ENCODE assay signal across 12 mouse cellular contexts in genomic region chr11:49260598-49261312, GRCm38 (mm10). TPM values are rescaled to one million over a fixed set of nuclear protein-coding genes. Genes with fewer than 3 reads are reported as not detected.
DNase-seq lines count a peak whose midpoint lies in the region; ATAC-seq and TF ChIP-seq lines count a peak whose summit lies in the region.
"Had no signal": no experiment of that assay in that cellular context is flagged by ENCODE, and none has a peak within 500 bp of the region (broad histone marks: within the 10 kb centered on the region; RNA-seq: fewer than 3 reads in every experiment).

No protein-coding gene starts in this region.

- peaks cover 13% of the 10 kb centered on the region for H3K4me1 ChIP-seq in heart, adult 2 months (ENCODE audit: control insufficient read depth, insufficient read depth, low read length)
- no peaks in the 10 kb centered on the region for H3K4me1 ChIP-seq in ES-Bruce4 (ENCODE audit: control insufficient read depth, insufficient read depth, low read length)
- H3K4me1 ChIP-seq in heart, embryonic 15.5 days (replicated peaks) = peaks cover 11% of the 10 kb centered on the region

- H3K9me3 ChIP-seq in ES-Bruce4 (replicated peaks; ENCODE audit: control insufficient read depth, insufficient read depth, low read length, poor library complexity, severe bottlenecking) = no peaks in the 10 kb centered on the region
- no peaks in the 10 kb centered on the region for H3K9me3 ChIP-seq in heart, embryonic 15.5 days (replicated peaks)

- ATAC-seq in heart, embryonic 15.5 days (replicated peaks; ENCODE audit: insufficient number of reproducible peaks, insufficient read depth, low FRiP score, low read depth) = peak; percentile 27; the same call in 1 of the 2 replicates
- ATAC-seq: CD4-positive, CD25-positive, alpha-beta regulatory T cell, adult 4 months had no signal

- DNase-seq in heart, adult 2 months = peak; percentile 73 to 81
- no peak for DNase-seq in heart, adult 8-10 months (ENCODE audit: low spot score)
- DNase-seq in kidney, postnatal 4 days = peak; percentile 53 to 70
- no peak for DNase-seq in left cerebral cortex, postnatal 14 days (ENCODE audit: low spot score in 2 of 2)
- no peak for DNase-seq in right cerebral cortex, postnatal 4 days
- DNase-seq in right cerebral cortex, postnatal 25 days = no peak
- DNase-seq: midbrain, embryonic 14.5 days had no signal

- H3K4me2 ChIP-seq in heart, embryonic 15.5 days = no peak overlapping the region

- 0 out of 2 replicates have a peak, but pooled peaks have one; percentile 26 for TF ChIP-seq EP300 in heart, adult 2 months (IDR thresholded peaks at IDR 0.05; ENCODE audit: insufficient read depth, low read depth, low read length)
- TF ChIP-seq EP300 in ES-Bruce4 (IDR thresholded peaks at IDR 0.05; ENCODE audit: insufficient read depth, low read depth, low read length) = no peak

- no peak overlapping the region for H3K4me3 ChIP-seq in heart, adult 2 months
- H3K4me3 ChIP-seq in ES-Bruce4 (ENCODE audit: low read depth, low read length) = peak overlapping the region; percentile 13
- no peak overlapping the region for H3K4me3 ChIP-seq in heart, embryonic 15.5 days

- intact Hi-C loops in heart, adult 2 months (cut with DNase I) = no loop called here
- intact Hi-C loops in left cerebral cortex, postnatal 14 days (cut with DNase I) = no loop called here

- peaks cover 4% of the 10 kb centered on the region for H3K79me2 ChIP-seq in heart, adult 2 months (replicated peaks; ENCODE audit: control insufficient read depth, insufficient read depth, low read length)

- H3K27ac ChIP-seq in heart, adult 2 months = peak overlapping the region; percentile 42
- no peak overlapping the region for H3K27ac ChIP-seq in ES-Bruce4 (ENCODE audit: insufficient read depth, low read length)
- H3K27ac ChIP-seq in heart, embryonic 15.5 days = peak overlapping the region; percentile 38; the same call in 1 of the 2 replicates

- peaks cover 25% of the 10 kb centered on the region for H3K36me3 ChIP-seq in heart, adult 2 months (ENCODE audit: control insufficient read depth, insufficient read depth, low read length)
- H3K36me3 ChIP-seq in ES-Bruce4 (ENCODE audit: control insufficient read depth, insufficient read depth, low read length, poor library complexity, severe bottlenecking) = no peaks in the 10 kb centered on the region
- peaks cover 40% of the 10 kb centered on the region; the same call in 1 of the 2 replicates for H3K36me3 ChIP-seq in heart, embryonic 15.5 days

- H3K27me3 ChIP-seq in heart, adult 2 months (ENCODE audit: control insufficient read depth, insufficient read depth, low read length) = no peaks in the 10 kb centered on the region
- H3K27me3 ChIP-seq in ES-Bruce4 (ENCODE audit: control insufficient read depth, insufficient read depth, low read length, poor library complexity, severe bottlenecking) = no peaks in the 10 kb centered on the region
- H3K27me3 ChIP-seq in heart, embryonic 15.5 days = no peaks in the 10 kb centered on the region

- WGBS in heart, adult 2 months = 57% methylated on average over 21 of the region's 21 CpGs
- 75% methylated on average over 21 of the region's 21 CpGs for WGBS in heart, embryonic 15.5 days

- TF ChIP-seq CTCF in heart, adult 2 months (IDR thresholded peaks at IDR 0.05) = no peak
- TF ChIP-seq CTCF in ES-Bruce4 (IDR thresholded peaks at IDR 0.05; ENCODE audit: low read depth, low read length) = no peak

- H3K9ac ChIP-seq in heart, adult 2 months (ENCODE audit: low read depth, low read length) = 0 out of 2 replicates have a peak overlapping the region, but pooled peaks have one; percentile 19
- H3K9ac ChIP-seq in ES-Bruce4 (ENCODE audit: low read depth, poor library complexity, severe bottlenecking) = no peak overlapping the region
- H3K9ac ChIP-seq in heart, embryonic 15.5 days = no peak overlapping the region

- TF ChIP-seq POLR2A in heart, adult 2 months (IDR thresholded peaks at IDR 0.05; ENCODE audit: insufficient read depth, low read depth, low read length) = no peak
- no peak for TF ChIP-seq POLR2A in ES-Bruce4 (IDR thresholded peaks at IDR 0.05; ENCODE audit: insufficient read depth, low read length)

RNA-seq across cellular contexts. Expression of gene Mgat1, which starts 16.8 kb away (rescaled TPM):
- 10 to 100 TPM; 59.2 to 72.3 TPM for total RNA-seq in heart, adult 2 months (2021)
- polyA plus RNA-seq in heart, adult 2 months (2012; rRNA removed) = 74.4 and 86.4 TPM in 2 replicates
- 10 to 100 TPM; 62.4 to 80.4 (median 68.8) TPM for total RNA-seq in heart, adult 8-10 months (2022)
- polyA plus RNA-seq in ES-Bruce4 (2011; ENCODE audit: insufficient read depth, insufficient read length, low read depth, missing spikeins) = 16.5 and 21.1 TPM in 2 replicates
- polyA plus RNA-seq in heart, embryonic 15.5 days (2015; fragmentation: Nextera tagmentation; extraction: Ambion mirVana) = 41.7 and 54.8 TPM in 2 replicates
- total RNA-seq in left cerebral cortex, postnatal 14 days (2021) = 10 to 100 TPM; 57.8 to 72.4 TPM

RNA-seq across cellular contexts. Expression of gene Olfr1393, which starts 17.3 kb away (rescaled TPM):
- total RNA-seq in heart, adult 2 months (2021) = under 1 TPM; 0.39 TPM
- 1.8 and 2.1 TPM in 2 replicates for polyA plus RNA-seq in heart, adult 2 months (2012; rRNA removed)
- total RNA-seq in heart, adult 8-10 months (2022) = under 1 TPM; 0.41 to 0.50 (median 0.43) TPM
- polyA plus RNA-seq in ES-Bruce4 (2011; ENCODE audit: insufficient read depth, insufficient read length, low read depth, missing spikeins) = not detected in 2 replicates
- polyA plus RNA-seq in heart, embryonic 15.5 days (2015; fragmentation: Nextera tagmentation; extraction: Ambion mirVana) = 0.09 TPM in 1 of 2 replicates, not detected in the other
- under 1 TPM in 1 of 2 experiments, not detected in 1; 0.13 TPM for total RNA-seq in left cerebral cortex, postnatal 14 days (2021)
- polyA plus RNA-seq: limb, embryonic 11.5 days had no signal

RNA-seq across cellular contexts. Expression of gene Olfr1392, which starts 24.3 kb away (rescaled TPM):
- not detected for total RNA-seq in heart, adult 2 months (2021)
- 0.08 TPM in 1 of 2 replicates, not detected in the other for polyA plus RNA-seq in heart, adult 2 months (2012; rRNA removed)
- total RNA-seq in heart, adult 8-10 months (2022) = not detected
- polyA plus RNA-seq in ES-Bruce4 (2011; ENCODE audit: insufficient read depth, insufficient read length, low read depth, missing spikeins) = not detected in 2 replicates
- polyA plus RNA-seq in heart, embryonic 15.5 days (2015; fragmentation: Nextera tagmentation; extraction: Ambion mirVana) = not detected in 2 replicates
- total RNA-seq in left cerebral cortex, postnatal 14 days (2021) = under 1 TPM in 1 of 2 experiments, not detected in 1; 0.19 TPM
- polyA plus RNA-seq: CD4-positive, CD25-positive, alpha-beta regulatory T cell, adult 4 months; limb, embryonic 11.5 days; midbrain, embryonic 14.5 days had no signal

RNA-seq across cellular contexts. Expression of gene Olfr10, which starts 43.8 kb away (rescaled TPM):
- total RNA-seq in heart, adult 2 months (2021) = not detected
- not detected in 2 replicates for polyA plus RNA-seq in heart, adult 2 months (2012; rRNA removed)
- not detected for total RNA-seq in heart, adult 8-10 months (2022)
- not detected in 2 replicates for polyA plus RNA-seq in ES-Bruce4 (2011; ENCODE audit: insufficient read depth, insufficient read length, low read depth, missing spikeins)
- polyA plus RNA-seq in heart, embryonic 15.5 days (2015; fragmentation: Nextera tagmentation; extraction: Ambion mirVana) = not detected in 2 replicates
- total RNA-seq in left cerebral cortex, postnatal 14 days (2021) = not detected
- polyA plus RNA-seq: CD4-positive, CD25-positive, alpha-beta regulatory T cell, adult 4 months; cortical plate, adult 2 months; limb, embryonic 11.5 days; midbrain, embryonic 14.5 days had no signal

RNA-seq across cellular contexts. Expression of gene Zfp62, which starts 57.7 kb away (rescaled TPM):
- total RNA-seq in heart, adult 2 months (2021) = 10 to 100 TPM; 23.9 to 28.9 TPM
- polyA plus RNA-seq in heart, adult 2 months (2012; rRNA removed) = 2.9 and 8.2 TPM in 2 replicates
- total RNA-seq in heart, adult 8-10 months (2022) = 10 to 100 TPM; 25.0 to 31.7 (median 27.1) TPM
- 29.3 and 33.6 TPM in 2 replicates for polyA plus RNA-seq in ES-Bruce4 (2011; ENCODE audit: insufficient read depth, insufficient read length, low read depth, missing spikeins)
- 24.2 and 26.6 TPM in 2 replicates for polyA plus RNA-seq in heart, embryonic 15.5 days (2015; fragmentation: Nextera tagmentation; extraction: Ambion mirVana)
- total RNA-seq in left cerebral cortex, postnatal 14 days (2021) = 10 to 100 TPM; 36.9 to 39.5 TPM

Comparison
In these comparisons a context has a peak if more than half of its experiments do, and no peak if none do; other contexts are left out.
1. DNase-seq: peak in heart, adult 2 months (2 of 2) and kidney, postnatal 4 days (2 of 2); none in heart, adult 8-10 months (single experiment), left cerebral cortex, postnatal 14 days (0 of 2), right cerebral cortex, postnatal 4 days (single experiment) and right cerebral cortex, postnatal 25 days (single experiment).